Mouse (Mus musculus): ENCODE data around the gene Bend6.

Bend6 gene

GRCm38 (mm10) chr1:33908191-33908962 is 761 bp upstream of the Bend6 start, which contains the start of gene Dst:
Gene Dst, plus strand, starts transcription at chr1:33908225.
- in situ Hi-C loops (cut with MboI, MseI), result no loop called here

GRCm38 (mm10) chr1:33906927-33907326 is 689 bp downstream of the Bend6 start:
- in situ Hi-C loops (cut with MboI, MseI), result no loop called here

- in situ Hi-C loops (cut with MboI, MseI), result no loop called here
These were observed 1.4 kb downstream of the Bend6 start for GRCm38 (mm10) chr1:33906216-33906615.

GRCm38 (mm10) chr1:33903587-33903986 is 4.0 kb downstream of the Bend6 start:
- in situ Hi-C loops (cut with MboI, MseI), result no loop called here

- in situ Hi-C loops (cut with MboI, MseI), result no loop called here
These were observed 7.4 kb downstream of the Bend6 start for GRCm38 (mm10) chr1:33900175-33900574.

GRCm38 (mm10) chr1:33898373-33898772 is 9.2 kb downstream of the Bend6 start:
- in situ Hi-C loops (cut with MboI, MseI), result no loop called here

- in situ Hi-C loops (cut with MboI, MseI), result no loop called here
These were observed 10.2 kb downstream of the Bend6 start for GRCm38 (mm10) chr1:33897426-33897825.

- in situ Hi-C loops (cut with MboI, MseI), result no loop called here
These were observed 10.9 kb downstream of the Bend6 start for GRCm38 (mm10) chr1:33896666-33897065.

DNA sequence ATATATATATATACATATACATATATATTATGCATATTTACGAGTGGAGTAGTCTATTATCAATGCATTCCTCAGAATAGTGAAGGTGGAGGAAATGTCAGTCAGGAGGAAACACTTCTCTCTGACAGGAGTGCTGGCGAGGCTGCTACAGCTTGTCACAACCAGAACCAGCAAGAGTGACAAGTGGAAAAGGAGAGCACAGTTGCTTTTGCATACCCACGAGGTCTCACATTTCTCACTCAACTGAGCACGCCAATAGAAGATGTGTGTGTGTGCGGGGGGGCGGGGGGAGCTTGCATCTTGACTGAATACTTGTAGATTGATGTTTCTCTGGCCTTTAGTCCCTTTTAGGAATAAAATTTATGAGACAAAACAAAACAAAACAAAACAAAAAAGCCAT is 11.5 kb downstream of the Bend6 start:
- in situ Hi-C loops (cut with MboI, MseI), result no loop called here

DNA sequence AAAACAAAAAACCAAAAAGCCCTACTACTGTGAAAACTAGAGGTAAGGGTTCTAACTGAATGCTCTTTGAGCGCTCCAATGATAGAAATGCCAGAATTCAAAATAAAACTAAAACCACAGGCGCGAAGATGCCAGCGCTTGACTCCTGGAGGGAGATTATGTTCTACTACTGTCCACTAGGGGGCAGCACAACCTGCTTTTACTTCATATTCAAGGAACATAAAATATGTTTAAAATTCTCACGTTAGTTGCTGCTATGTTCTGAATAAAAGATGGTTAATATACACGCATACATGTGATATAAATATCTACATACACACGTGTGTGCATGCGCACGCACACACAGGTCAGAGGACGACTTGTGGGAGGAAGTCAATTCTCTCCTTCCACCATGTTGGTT is 14.8 kb downstream of the Bend6 start:
- in situ Hi-C loops (cut with MboI, MseI), result loop anchor here (5.0 kb wide), 1 partner anchor 75 kb away; no protein-coding TSS in a partner anchor

GRCm38 (mm10) chr1:33883102-33883839 is 24.3 kb downstream of the Bend6 start:
- in situ Hi-C loops (cut with MboI, MseI), result no loop called here

DNA sequence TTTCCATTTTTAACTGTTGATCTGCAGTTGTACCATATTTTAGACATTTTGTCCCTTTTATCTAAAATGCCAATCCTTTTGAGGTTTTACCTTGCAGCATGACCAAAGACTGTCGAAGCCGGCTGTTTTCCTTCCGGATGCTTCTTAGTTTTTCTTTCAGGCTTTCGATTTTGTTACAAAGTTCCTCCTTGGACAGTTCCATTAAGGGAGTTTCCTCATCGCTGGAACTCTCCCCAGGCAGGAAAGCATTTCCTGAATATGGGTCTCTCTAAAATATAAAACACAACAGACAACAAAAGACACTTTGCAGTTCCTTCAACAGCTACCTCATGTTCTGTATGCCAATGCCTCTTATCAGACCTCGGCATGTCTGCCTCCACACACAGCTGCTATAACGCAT is 29.4 kb downstream of the Bend6 start:
- in situ Hi-C loops (cut with MboI, MseI), result no loop called here

- in situ Hi-C loops (cut with MboI, MseI), result no loop called here
These were observed 31.2 kb downstream of the Bend6 start for GRCm38 (mm10) chr1:33876416-33876815.

- in situ Hi-C loops (cut with MboI, MseI), result no loop called here
These were observed 31.9 kb downstream of the Bend6 start for GRCm38 (mm10) chr1:33875691-33876090.

- in situ Hi-C loops (cut with MboI, MseI), result no loop called here
These were observed 34.1 kb downstream of the Bend6 start for GRCm38 (mm10) chr1:33873561-33873960.

DNA sequence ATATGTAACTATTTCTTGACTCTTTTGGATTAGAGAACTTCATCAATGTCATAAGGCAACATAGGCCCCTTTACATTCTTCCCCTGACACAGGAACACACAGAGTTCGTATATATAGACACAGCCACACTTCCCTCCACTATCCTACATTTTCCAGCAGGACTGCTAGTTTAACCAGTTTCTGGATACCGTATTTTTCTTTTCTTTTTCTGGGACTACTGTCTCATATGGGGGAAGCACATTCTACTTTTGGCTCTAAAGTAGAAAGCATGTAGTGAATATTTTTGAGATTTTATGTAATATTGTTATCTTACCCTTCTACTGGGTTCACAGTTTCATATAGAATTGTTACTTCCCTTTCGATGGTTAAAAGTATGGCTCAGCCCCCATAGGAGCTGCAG is 38.2 kb downstream of the Bend6 start:
- in situ Hi-C loops (cut with MboI, MseI), result no loop called here

DNA sequence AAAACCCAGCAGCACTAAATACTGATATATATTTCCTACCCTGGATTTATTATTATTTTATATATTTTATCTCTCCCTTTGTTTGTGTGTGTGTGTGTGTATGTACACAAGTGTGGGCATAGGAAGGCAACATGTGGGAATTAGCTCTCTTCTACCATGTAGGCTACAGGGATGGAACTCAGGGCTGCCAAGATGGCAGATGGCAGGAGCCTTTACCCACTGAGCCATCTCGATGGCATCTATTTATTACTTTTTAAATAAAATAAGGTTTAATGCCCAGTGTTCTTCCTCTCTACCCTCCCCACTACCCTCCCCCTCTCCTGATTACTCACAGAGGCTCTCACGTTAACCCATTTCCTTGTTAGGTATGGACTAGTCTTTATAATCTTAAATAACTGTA is 38.6 kb downstream of the Bend6 start:
- in situ Hi-C loops (cut with MboI, MseI), result no loop called here

DNA sequence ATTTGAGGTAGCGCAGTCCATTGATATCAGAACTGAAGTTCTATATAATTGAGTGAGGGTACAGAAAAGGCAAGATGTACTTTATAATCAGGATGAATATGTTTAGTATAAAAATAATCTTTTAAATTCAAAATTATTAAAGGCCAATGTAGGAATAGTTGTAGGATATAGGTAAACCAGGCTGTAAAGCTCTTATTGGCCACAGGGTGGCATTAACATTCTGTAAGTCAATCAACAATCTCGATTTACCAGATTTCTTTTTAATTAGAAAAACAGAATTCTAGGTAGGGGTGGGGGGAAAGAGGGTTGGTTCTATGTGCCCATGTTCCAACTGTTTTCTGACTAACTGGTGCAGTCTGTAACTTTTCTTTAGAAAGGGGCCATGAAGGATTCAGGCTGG is 60.8 kb downstream of the Bend6 start:
- in situ Hi-C loops (cut with MboI, MseI), result loop anchor here (25.0 kb wide), 1 partner anchor 1590 kb away; no protein-coding TSS in a partner anchor

- in situ Hi-C loops (cut with MboI, MseI), result loop anchor here (25.0 kb wide), 1 partner anchor 1593 kb away; no protein-coding TSS in a partner anchor
These were observed 63.8 kb downstream of the Bend6 start for GRCm38 (mm10) chr1:33843823-33844222.

DNA sequence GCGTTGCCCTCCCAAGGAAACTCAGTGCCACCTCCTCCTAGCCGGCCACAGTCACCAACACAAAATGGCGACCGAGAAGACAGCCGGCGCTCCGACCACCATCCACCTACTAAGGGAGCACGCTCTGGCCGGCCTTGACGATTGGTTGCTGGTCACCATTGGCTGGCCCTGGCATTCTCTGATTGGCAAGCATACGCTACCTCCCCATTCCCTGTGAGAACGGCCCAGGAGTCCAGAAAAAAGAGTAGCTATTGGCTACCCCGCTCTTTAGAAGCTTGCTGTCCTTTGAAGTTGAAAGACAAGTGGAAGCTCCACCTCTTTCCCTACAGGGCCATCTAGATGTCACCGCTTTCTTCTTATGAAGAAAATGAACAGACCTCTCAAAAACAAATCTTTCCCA is 68.7 kb downstream of the Bend6 start:
- in situ Hi-C loops (cut with MboI, MseI), result loop anchor here (25.0 kb wide), 1 partner anchor 1598 kb away; no protein-coding TSS in a partner anchor

GRCm38 (mm10) chr1:33830586-33830985 is 77.0 kb downstream of the Bend6 start:
- in situ Hi-C loops (cut with MboI, MseI), result loop anchor here (25.0 kb wide), 1 partner anchor 1607 kb away; no protein-coding TSS in a partner anchor

GRCm38 (mm10) chr1:33817931-33818330 is 89.7 kb downstream of the Bend6 start:
- in situ Hi-C loops (cut with MboI, MseI), result no loop called here

Measured in T-helper 1 cell (primary cell).